Mouse (Mus musculus) myocyte (in vitro differentiated cells): Measurements from ENCODE around the gene Atp1a2. TPM values are rescaled to one million over a fixed set of nuclear protein-coding genes. Genes with fewer than 3 reads are reported as not detected.

Experiments
- H3K27me3 ChIP-seq: one replicate; pipeline ENCODE4 v1.6.1; 2011; ENCODE audit not compliant: control insufficient read depth, insufficient read depth, insufficient read length
- H3K36me3 ChIP-seq: one replicate; pipeline ENCODE4 v1.6.1; 2011; ENCODE audit not compliant: control insufficient read depth, insufficient read depth
- H3K4me2 ChIP-seq: one replicate; pipeline ENCODE4 v1.6.1; 2011; ENCODE audit warnings: low read depth, control low read depth
- H3K4me3 ChIP-seq: one replicate; pipeline ENCODE4 v1.5.1; 2011; ENCODE audit warnings: mild to moderate bottlenecking, control low read depth, moderate library complexity
- H3K79me2 ChIP-seq: one replicate; pipeline ENCODE4 v1.6.1; 2011; ENCODE audit not compliant: control insufficient read depth, insufficient read depth
- H3ac ChIP-seq: one replicate; pipeline ENCODE4 v1.6.1; 2011; ENCODE audit not compliant: control insufficient read depth, insufficient read length
- CEBPB ChIP-seq: IDR thresholded peaks from 2 replicates; pipeline ENCODE4 v1.6.1; 2011; ENCODE audit warnings: mild to moderate bottlenecking, moderate library complexity; ENCODE audit not compliant: poor library complexity, insufficient read depth, severe bottlenecking
- E2F4 ChIP-seq: IDR thresholded peaks from one replicate; pipeline ENCODE4 v1.6.1; 2011; ENCODE audit warnings: mild to moderate bottlenecking, control low read depth, moderate library complexity; ENCODE audit not compliant: insufficient read depth
- MAX ChIP-seq: IDR thresholded peaks from one replicate; pipeline ENCODE4 v1.6.1; 2011; ENCODE audit warnings: low read depth, mild to moderate bottlenecking, control low read depth
- MYOD1 ChIP-seq, 3 experiments: IDR thresholded peaks; one replicate each; pipeline ENCODE4 v1.6.1; 2011; ENCODE audit warnings: control low read depth in 2 of 3, low read depth in 2 of 3, mild to moderate bottlenecking in 2 of 3, moderate library complexity in 1 of 3; ENCODE audit not compliant: insufficient read length in 2 of 3, control insufficient read depth in 1 of 3
- MYOG ChIP-seq, 3 experiments: IDR thresholded peaks; one replicate each; pipeline ENCODE4 v1.6.1; 2011; ENCODE audit warnings: control low read depth in 2 of 3, low read depth in 2 of 3, mild to moderate bottlenecking in 2 of 3; ENCODE audit not compliant: insufficient read length in 2 of 3, control insufficient read depth in 1 of 3, insufficient read depth in 1 of 3
- POLR2A ChIP-seq: IDR thresholded peaks from one replicate; pipeline ENCODE4 v1.6.1; 2011; ENCODE audit warnings: low read depth, mild to moderate bottlenecking, control low read depth, moderate library complexity; ENCODE audit not compliant: insufficient read length
- POLR2AphosphoS2 ChIP-seq: IDR thresholded peaks from one replicate; pipeline ENCODE4 v1.6.1; 2011; ENCODE audit warnings: low read depth, control low read depth; ENCODE audit not compliant: insufficient read length
- REST ChIP-seq: IDR thresholded peaks from one replicate; pipeline ENCODE4 v1.6.1; 2011; ENCODE audit warnings: mild to moderate bottlenecking, control low read depth, moderate library complexity; ENCODE audit not compliant: insufficient read depth, insufficient read length
- SRF ChIP-seq: IDR thresholded peaks from one replicate; pipeline ENCODE4 v1.6.1; 2011; ENCODE audit warnings: low read depth; ENCODE audit not compliant: control insufficient read depth, insufficient read length
- TCF12 ChIP-seq: IDR thresholded peaks from one replicate; pipeline ENCODE4 v1.6.1; 2011; ENCODE audit warnings: mild to moderate bottlenecking, control low read depth; ENCODE audit not compliant: poor library complexity, insufficient read depth, severe bottlenecking
- TCF3 ChIP-seq: IDR thresholded peaks from one replicate; pipeline ENCODE4 v1.6.1; 2011; ENCODE audit warnings: low read depth, control low read depth; ENCODE audit not compliant: insufficient read length
- USF1 ChIP-seq: IDR thresholded peaks from one replicate; pipeline ENCODE4 v1.6.1; 2011; ENCODE audit warnings: low read depth, mild to moderate bottlenecking, control low read depth, moderate library complexity
- polyA plus RNA-seq: library from polyadenylated mRNA; unstranded; fragments of >200 nt; fragmentation: generic; extraction: Trizol; gene quantifications from one replicate; pipeline ENCODE4 v1.2.1, GENCODE M21; 2012; ENCODE audit warnings: missing spikeins

Gene Atp1a2
- polyA plus RNA-seq, 1 experiment, result 92.9 TPM

- Histone ChIP-seq H3K79me2 (no peaks in the 10 kb centered on the region), H3K4me2 (peak overlapping the region; percentile 94), H3K36me3 (no peaks in the 10 kb centered on the region), H3K4me3 (peak overlapping the region; percentile 54), H3ac (peak overlapping the region; percentile 11), H3K27me3 (no peaks in the 10 kb centered on the region)
- TF ChIP-seq POLR2AphosphoS2 (peak; percentile 79), SRF (no peak), E2F4 (no peak), POLR2A (peak; percentile 84), MYOD1 (IDR thresholded peaks at IDR 0.05; ENCODE audit: control insufficient read depth in 1 of 3, insufficient read length in 2 of 3, low read depth in 2 of 3) (no peak)
These were observed 14.3 kb upstream of the Atp1a2 start for GRCm38 (mm10) chr1:172311921-172312767.

GRCm38 (mm10) chr1:172311248-172311906, 13.5 kb upstream of the Atp1a2 start:
- Histone ChIP-seq H3ac (no peak overlapping the region), H3K27me3 (no peaks in the 10 kb centered on the region), H3K4me3 (peak overlapping the region; percentile 54), H3K36me3 (no peaks in the 10 kb centered on the region), H3K79me2 (no peaks in the 10 kb centered on the region), H3K4me2 (peak overlapping the region; percentile 92)
- TF ChIP-seq SRF (no peak), MYOG (IDR thresholded peaks at IDR 0.05; ENCODE audit: control insufficient read depth in 1 of 3, insufficient read depth in 1 of 3, insufficient read length in 2 of 3, low read depth in 2 of 3) (no peak), TCF3 (no peak), REST (no peak), USF1 (no peak), E2F4 (no peak), POLR2A (no peak), CEBPB (no peak), TCF12 (no peak), POLR2AphosphoS2 (no peak), MAX (no peak), MYOD1 (IDR thresholded peaks at IDR 0.05; ENCODE audit: control insufficient read depth in 1 of 3, insufficient read length in 2 of 3, low read depth in 2 of 3) (no peak)

- Histone ChIP-seq H3K4me2 (peak overlapping the region; percentile 96), H3K36me3 (no peaks in the 10 kb centered on the region), H3K27me3 (no peaks in the 10 kb centered on the region), H3K4me3 (peak overlapping the region; percentile 10), H3K79me2 (no peaks in the 10 kb centered on the region), H3ac (peak overlapping the region; percentile 27)
- no peak for TF ChIP-seq TCF3
- peak; percentile 91 for TF ChIP-seq MAX
- peak in 1 of 3 experiments; percentile 13 for TF ChIP-seq MYOD1 (IDR thresholded peaks at IDR 0.05; ENCODE audit: control insufficient read depth in 1 of 3, insufficient read length in 2 of 3, low read depth in 2 of 3)
- peak in 1 of 3 experiments; percentile 14 for TF ChIP-seq MYOG (IDR thresholded peaks at IDR 0.05; ENCODE audit: control insufficient read depth in 1 of 3, insufficient read depth in 1 of 3, insufficient read length in 2 of 3, low read depth in 2 of 3)
- TF ChIP-seq USF1, result no peak
- peak; percentile 39 for TF ChIP-seq POLR2A
These were observed 12.0 kb upstream of the Atp1a2 start for GRCm38 (mm10) chr1:172309699-172310398.

- Histone ChIP-seq H3K4me2 (no peak overlapping the region), H3K36me3 (no peaks in the 10 kb centered on the region), H3K4me3 (no peak overlapping the region), H3K27me3 (no peaks in the 10 kb centered on the region), H3K79me2 (no peaks in the 10 kb centered on the region), H3ac (no peak overlapping the region)
- TF ChIP-seq E2F4 (no peak), MYOD1 (IDR thresholded peaks at IDR 0.05; ENCODE audit: control insufficient read depth in 1 of 3, insufficient read length in 2 of 3, low read depth in 2 of 3) (no peak), POLR2A (no peak), USF1 (no peak), POLR2AphosphoS2 (no peak), SRF (no peak)
These were observed 10.5 kb upstream of the Atp1a2 start for GRCm38 (mm10) chr1:172308409-172308808.
